Mouse (Mus musculus) layer of hippocampus, postnatal 14 days (tissue): Measurements from ENCODE around the gene Gbe1. TPM values are rescaled to one million over a fixed set of nuclear protein-coding genes. Genes with fewer than 3 reads are reported as not detected.

Experiments
- DNase-seq, 2 experiments: peaks; one replicate each; pipeline ENCODE4 v3.0.0; 2021 to 2022; ENCODE audit warnings: low spot score in 2 of 2, mixed read lengths in 1 of 2
- total RNA-seq, 2 experiments: library from RNA; stranded (reverse); gene quantifications; 2 replicates each; pipeline ENCODE4 v1.2.3; 2021

The Gbe1 gene
- total RNA-seq, 2 experiments from 2014 or later, result 8.1 to 10.5 TPM

GRCm38 (mm10) chr16:70562574-70562973 is 248.8 kb downstream of the Gbe1 start:
- no peak for DNase-seq

- no peak for DNase-seq
These were observed 249.7 kb downstream of the Gbe1 start for GRCm38 (mm10) chr16:70563456-70563855.

DNA sequence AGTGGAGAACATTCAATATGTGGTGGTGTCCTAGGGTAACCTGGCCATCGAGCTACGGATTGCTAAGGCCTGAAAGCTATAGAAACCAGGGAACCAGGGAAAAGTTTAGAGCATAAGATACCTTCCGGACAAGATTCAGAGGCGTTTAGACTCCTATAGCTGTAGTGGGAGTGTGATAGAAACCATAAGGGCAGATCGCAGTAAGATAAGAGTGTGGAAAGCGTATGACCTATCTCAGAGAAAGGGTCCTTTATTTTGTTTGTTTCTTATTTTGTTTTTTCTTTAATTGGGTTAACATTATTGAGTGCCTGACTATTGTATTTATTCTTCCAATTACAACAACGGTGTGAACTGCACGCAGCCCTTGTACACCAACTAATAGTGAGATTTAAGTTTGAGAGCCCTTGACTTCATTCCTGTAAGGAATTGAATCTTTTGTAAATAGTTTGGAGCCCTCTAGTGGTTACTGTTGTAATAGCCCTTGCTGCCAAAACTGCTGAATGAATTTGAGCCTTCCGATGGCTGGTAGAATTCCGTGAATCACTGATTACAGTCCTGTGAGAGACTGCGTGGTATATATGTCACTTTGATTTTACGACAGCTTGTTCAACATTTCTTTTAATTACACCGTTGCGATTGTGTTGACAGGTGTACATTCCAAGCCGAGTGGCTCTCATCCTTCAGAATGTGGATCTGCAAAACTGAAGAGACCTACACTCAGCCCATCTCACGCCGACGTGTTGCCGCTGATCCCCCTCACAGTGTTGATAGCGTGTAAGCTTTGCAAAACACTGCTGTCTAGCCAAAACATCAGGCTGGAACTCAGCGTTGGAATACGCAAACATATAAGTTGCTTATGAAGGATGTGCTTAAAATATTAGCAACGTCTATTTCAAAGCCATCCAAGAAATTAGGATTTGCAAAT is 254.9 kb downstream of the Gbe1 start:
- DNase-seq, result peak; percentile 41 to 88

DNA sequence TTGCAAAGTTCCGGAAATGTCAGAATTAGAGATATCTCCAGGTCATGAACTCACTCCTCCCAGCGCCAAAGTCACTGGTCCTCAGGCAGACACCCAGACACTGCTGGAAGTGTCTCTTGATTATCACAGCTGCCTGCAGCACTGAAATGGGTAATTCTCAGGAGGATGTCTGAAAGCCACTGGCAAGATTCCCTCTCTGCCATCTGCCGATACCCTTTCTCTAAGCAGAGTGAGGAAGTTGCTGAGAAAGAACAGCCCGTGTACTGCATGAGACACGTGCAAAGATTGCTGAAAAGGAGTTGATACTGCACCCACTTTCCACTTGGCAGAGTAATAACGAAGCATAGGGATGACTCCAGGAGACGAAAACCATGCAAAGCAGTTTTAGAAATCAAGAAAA is 272.2 kb downstream of the Gbe1 start:
- peak; percentile 19 to 60 for DNase-seq

DNA sequence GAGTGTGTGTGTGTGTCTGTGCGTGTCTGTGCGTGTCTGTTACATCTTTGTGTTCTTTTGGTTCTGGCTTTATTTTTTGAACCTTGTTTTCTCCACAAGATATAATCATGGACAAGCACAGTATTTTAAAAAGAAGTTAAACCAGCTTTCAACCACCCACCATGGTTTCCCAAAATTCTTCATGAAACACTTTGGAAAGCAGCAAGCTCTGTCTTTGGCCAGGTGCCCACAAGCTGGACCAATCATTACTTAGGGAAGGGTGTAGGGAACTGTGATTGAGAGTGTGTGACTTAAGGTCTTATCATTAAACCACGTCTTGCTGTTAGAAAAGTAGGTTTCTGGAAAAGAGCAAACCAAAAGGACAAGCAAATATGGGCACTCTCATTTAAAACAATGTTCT is 288.6 kb downstream of the Gbe1 start:
- DNase-seq, result no peak

- no peak for DNase-seq
These were observed 294.6 kb downstream of the Gbe1 start for GRCm38 (mm10) chr16:70608358-70608757.

DNA sequence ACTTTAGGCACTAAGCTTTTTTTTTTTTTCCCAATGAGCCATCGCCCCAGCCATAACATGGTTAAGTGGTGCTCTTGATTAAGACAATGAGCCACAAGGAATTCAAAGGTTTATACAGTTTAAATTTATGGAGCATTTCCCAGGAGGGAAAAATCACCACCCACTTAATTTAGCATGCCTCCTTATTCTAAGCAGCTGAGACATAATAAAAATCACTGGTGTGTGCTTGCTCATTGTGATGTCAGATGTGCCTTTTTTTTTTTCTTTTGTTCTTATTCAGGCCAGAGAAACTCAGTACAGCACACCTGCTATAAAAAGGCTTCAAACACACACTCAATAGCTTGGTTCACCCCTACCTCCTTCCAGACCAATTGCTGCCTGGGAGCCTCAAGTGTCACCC is 303.9 kb downstream of the Gbe1 start:
- DNase-seq, result no peak

DNA sequence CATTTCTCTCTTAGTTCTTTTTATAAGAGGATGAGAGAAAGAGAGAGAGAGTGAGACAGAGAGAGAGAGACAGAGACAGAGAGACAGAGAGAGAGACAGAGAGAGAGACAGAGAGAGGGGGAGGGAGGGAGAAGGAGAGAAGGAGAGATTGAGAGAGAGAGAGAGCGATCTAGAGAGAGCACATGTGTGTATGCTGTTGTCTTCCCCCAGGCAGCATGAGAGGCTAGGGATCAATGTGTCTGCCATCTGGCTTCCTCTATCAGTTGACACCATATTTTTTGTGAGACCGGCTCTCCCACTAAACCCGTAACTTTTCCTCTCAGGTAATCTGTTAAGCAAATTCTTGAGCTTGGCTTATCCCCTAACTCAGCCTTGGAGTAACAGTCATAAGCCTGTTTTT is 304.4 kb downstream of the Gbe1 start:
- DNase-seq, result no peak
